ENCODE assay signal across 13 mouse cellular contexts in the genomic region with DNA sequence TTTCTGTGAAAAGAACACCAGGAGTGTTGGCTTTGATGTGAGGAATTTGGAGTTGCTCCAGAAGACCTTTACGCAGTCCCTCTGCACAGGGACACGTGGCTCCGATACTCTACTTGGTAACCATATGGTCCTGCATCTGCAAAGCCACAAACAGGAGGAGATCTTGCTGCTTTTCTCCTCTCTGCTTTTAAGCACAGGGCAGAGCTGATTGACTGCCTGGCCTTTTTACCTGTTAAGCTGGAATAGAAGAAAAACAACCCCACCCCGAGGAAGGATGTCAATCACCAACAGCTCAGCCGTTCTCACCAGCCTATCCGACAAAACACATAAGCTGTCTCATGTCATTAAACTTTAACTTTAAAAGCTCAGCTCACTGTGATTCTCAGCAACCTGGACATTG.
DNase-seq lines count a peak whose midpoint lies in the region; ATAC-seq lines count a peak whose summit lies in the region.
"Had no signal": no experiment of that assay in that cellular context is flagged by ENCODE, and none has a peak within 500 bp of the region (broad histone marks: within the 10 kb centered on the region; RNA-seq: fewer than 3 reads in every experiment).

No protein-coding gene starts in this region.

- H3K9ac ChIP-seq in forebrain, embryonic 15.5 days (replicated peaks): no peak overlapping the region
- H3K9ac ChIP-seq in forebrain, embryonic 11.5 days (ENCODE audit: low read length): no peak overlapping the region
- no peak overlapping the region for H3K9ac ChIP-seq in liver, embryonic 16.5 days (ENCODE audit: low read depth, low read length)
- H3K9ac ChIP-seq in liver, embryonic 12.5 days: no peak overlapping the region
- H3K9ac ChIP-seq: embryonic facial prominence, embryonic 13.5 days had no signal

- ATAC-seq in forebrain, embryonic 15.5 days (replicated peaks): 0 out of 2 replicates have a peak, but pooled peaks have one; percentile 65
- ATAC-seq in forebrain, embryonic 11.5 days (replicated peaks; ENCODE audit: low FRiP score): no peak
- ATAC-seq in liver, embryonic 16.5 days (ENCODE audit: low read depth): peak; percentile 75
- ATAC-seq in liver, embryonic 12.5 days: no peak
- no peak for ATAC-seq in erythroblast, adult 5-6 weeks (replicated peaks; ENCODE audit: low FRiP score, poor library complexity, severe bottlenecking)

- H3K9me3 ChIP-seq in forebrain, embryonic 15.5 days: no peaks in the 10 kb centered on the region
- no peaks in the 10 kb centered on the region for H3K9me3 ChIP-seq in forebrain, embryonic 11.5 days (ENCODE audit: control insufficient read depth, low read length)
- no peaks in the 10 kb centered on the region for H3K9me3 ChIP-seq in liver, embryonic 16.5 days (replicated peaks; ENCODE audit: control insufficient read depth, low read length)
- H3K9me3 ChIP-seq in liver, embryonic 12.5 days (replicated peaks): no peaks in the 10 kb centered on the region
- H3K9me3 ChIP-seq: embryonic facial prominence, embryonic 13.5 days had no signal

- H3K4me2 ChIP-seq in forebrain, embryonic 15.5 days (replicated peaks): no peak overlapping the region
- H3K4me2 ChIP-seq in forebrain, embryonic 11.5 days (ENCODE audit: low read depth, low read length, severe bottlenecking): no peak overlapping the region
- H3K4me2 ChIP-seq in liver, embryonic 16.5 days (ENCODE audit: low read depth, low read length): no peak overlapping the region
- H3K4me2 ChIP-seq in liver, embryonic 12.5 days: no peak overlapping the region
- H3K4me2 ChIP-seq: embryonic facial prominence, embryonic 13.5 days had no signal

- peaks cover 25% of the 10 kb centered on the region for H3K4me1 ChIP-seq in forebrain, embryonic 15.5 days
- H3K4me1 ChIP-seq in forebrain, embryonic 11.5 days (replicated peaks; ENCODE audit: control insufficient read depth, insufficient read depth, low read length): 0 out of 2 replicates have a peak, but pooled peaks cover 3% of the 10 kb centered on the region
- peaks cover 5% of the 10 kb centered on the region; the same call in 1 of the 2 replicates for H3K4me1 ChIP-seq in liver, embryonic 16.5 days (ENCODE audit: control insufficient read depth, low read depth, low read length)
- peaks cover 30% of the 10 kb centered on the region for H3K4me1 ChIP-seq in liver, embryonic 12.5 days

- no peak overlapping the region for H3K4me3 ChIP-seq in forebrain, embryonic 15.5 days
- H3K4me3 ChIP-seq in forebrain, embryonic 11.5 days (ENCODE audit: low read depth, low read length): no peak overlapping the region
- no peak overlapping the region for H3K4me3 ChIP-seq in liver, embryonic 16.5 days (ENCODE audit: low read depth, low read length)
- H3K4me3 ChIP-seq in liver, embryonic 12.5 days: no peak overlapping the region
- H3K4me3 ChIP-seq: embryonic facial prominence, embryonic 13.5 days had no signal

- H3K27ac ChIP-seq in forebrain, embryonic 15.5 days (replicated peaks): no peak overlapping the region
- H3K27ac ChIP-seq in forebrain, embryonic 11.5 days (ENCODE audit: low read depth, low read length): no peak overlapping the region
- peak overlapping the region; percentile 56; the same call in 1 of the 2 replicates for H3K27ac ChIP-seq in liver, embryonic 16.5 days (ENCODE audit: low read length)
- H3K27ac ChIP-seq in liver, embryonic 12.5 days: no peak overlapping the region
- H3K27ac ChIP-seq: embryonic facial prominence, embryonic 13.5 days had no signal

- H3K36me3 ChIP-seq in forebrain, embryonic 15.5 days: no peaks in the 10 kb centered on the region
- H3K36me3 ChIP-seq in forebrain, embryonic 11.5 days (ENCODE audit: control insufficient read depth, insufficient read depth, low read length): no peaks in the 10 kb centered on the region
- H3K36me3 ChIP-seq in liver, embryonic 16.5 days (ENCODE audit: control insufficient read depth, insufficient read depth): no peaks in the 10 kb centered on the region
- no peaks in the 10 kb centered on the region for H3K36me3 ChIP-seq in liver, embryonic 12.5 days
- H3K36me3 ChIP-seq: embryonic facial prominence, embryonic 13.5 days had no signal

- no peaks in the 10 kb centered on the region for H3K27me3 ChIP-seq in forebrain, embryonic 15.5 days
- H3K27me3 ChIP-seq in forebrain, embryonic 11.5 days (ENCODE audit: control insufficient read depth, insufficient read depth, low read length): no peaks in the 10 kb centered on the region
- no peaks in the 10 kb centered on the region for H3K27me3 ChIP-seq in liver, embryonic 16.5 days (ENCODE audit: control insufficient read depth, insufficient read depth, low read depth, low read length)
- no peaks in the 10 kb centered on the region for H3K27me3 ChIP-seq in liver, embryonic 12.5 days (replicated peaks)
- H3K27me3 ChIP-seq: embryonic facial prominence, embryonic 13.5 days had no signal

- no peak for DNase-seq in forebrain, embryonic 11.5 days (ENCODE audit: low spot score)
- peak; percentile 53 to 66 for DNase-seq in kidney, adult 8-10 months
- peak; percentile 71 for DNase-seq in yolk sac, embryonic 10.5 days (ENCODE audit: low spot score)
- DNase-seq: adrenal gland, adult 8-10 months; cerebellum, postnatal 25 days; heart, postnatal 10 days; lung, postnatal 10 days; thymus, postnatal 4 days had no signal

- WGBS in forebrain, embryonic 15.5 days: 19% methylated on average over 6 of the region's 6 CpGs
- WGBS in forebrain, embryonic 11.5 days: 44% methylated on average over 6 of the region's 6 CpGs
- 52% methylated on average over 6 of the region's 6 CpGs for WGBS in liver, embryonic 16.5 days (ENCODE audit: insufficient replicate concordance)
- WGBS in liver, embryonic 12.5 days (ENCODE audit: insufficient replicate concordance): 58% methylated on average over 6 of the region's 6 CpGs

Comparison
In these comparisons a context has a peak if more than half of its experiments do, and no peak if none do; other contexts are left out.
1. ATAC-seq: peak in forebrain, embryonic 15.5 days (single experiment) and liver, embryonic 16.5 days (single experiment); none in forebrain, embryonic 11.5 days (single experiment), liver, embryonic 12.5 days (single experiment) and erythroblast, adult 5-6 weeks (single experiment).